Mouse (Mus musculus) liver, adult 2 months (tissue): ENCODE measurements at regions not wholly inside any gene's neighbourhood (a gene's known extent, or its start where the extent isn't known, plus 50 kb on each side); places are given as distances from the start of the nearest gene placed in this dataset.

Source experiments
- CTCF ChIP-seq: fragments of 200-500 bp; IDR thresholded peaks from 2 replicates; pipeline ENCODE4 v1.5.1; 2011; ENCODE audit warnings: low read depth, low read length, control low read depth
- POLR2A ChIP-seq: fragments of 200-500 bp; IDR thresholded peaks from 2 replicates; pipeline ENCODE4 v1.6.1; 2011; ENCODE audit warnings: low read length, control low read depth; ENCODE audit not compliant: insufficient read depth; ENCODE audit errors: extremely low read depth

- TF ChIP-seq CTCF: no peak
- TF ChIP-seq POLR2A: no peak
Observed at GRCm38 (mm10) chr12:92451110-92451818, 602.3 kb upstream of the Sel1l start.
